Mouse (Mus musculus) stomach, embryonic 15.5 days (tissue): ENCODE data around the gene Echdc1. TPM values are rescaled to one million over a fixed set of nuclear protein-coding genes. Genes with fewer than 3 reads are reported as not detected.

ENCODE experiments used
- ATAC-seq: fragments of 200-750 bp; cut with Nextera tagmentation; 2 replicates; pipeline ENCODE4 v1.8.0; 2017; ENCODE audit warnings: low read depth, moderate number of reproducible peaks, moderate TSS enrichment; ENCODE audit not compliant: insufficient read depth, low FRiP score
- H3K27ac ChIP-seq: fragments of 300-500 bp; sonication (generic); 2 replicates; pipeline ENCODE4 v1.5.1; 2015; ENCODE audit warnings: mild to moderate bottlenecking, inconsistent platforms
- H3K27me3 ChIP-seq: fragments of 300-500 bp; sonication (generic); replicated peaks from 2 replicates; pipeline ENCODE4 v1.6.1; 2015; ENCODE audit warnings: inconsistent platforms
- H3K36me3 ChIP-seq: fragments of 300-500 bp; sonication (generic); 2 replicates; pipeline ENCODE4 v1.6.1; 2015; ENCODE audit warnings: inconsistent platforms
- H3K4me1 ChIP-seq: fragments of 300-500 bp; sonication (generic); 2 replicates; pipeline ENCODE4 v1.6.1; 2015; ENCODE audit warnings: inconsistent platforms
- H3K4me2 ChIP-seq: fragments of 300-500 bp; sonication (generic); 2 replicates; pipeline ENCODE4 v1.6.1; 2015; ENCODE audit warnings: mild to moderate bottlenecking, inconsistent platforms
- H3K4me3 ChIP-seq: fragments of 300-500 bp; sonication (generic); replicated peaks from 2 replicates; pipeline ENCODE4 v1.5.1; 2015; ENCODE audit warnings: inconsistent platforms
- H3K9ac ChIP-seq: fragments of 300-500 bp; sonication (generic); 2 replicates; pipeline ENCODE4 v1.6.1; 2015; ENCODE audit warnings: inconsistent platforms
- H3K9me3 ChIP-seq: fragments of 300-500 bp; sonication (generic); 2 replicates; pipeline ENCODE4 v1.6.1; 2016; ENCODE audit warnings: inconsistent platforms
- WGBS: fragments of 180-500 bp; shearing (Covaris S2); methylation state at CpG from one replicate; pipeline ENCODE4 v1.1.7; 2015; 5-methylcytosine and 5-hydroxymethylcytosine counted together
- polyA plus RNA-seq: library from polyadenylated mRNA; unstranded; fragments of >200 nt; fragmentation: Nextera tagmentation; extraction: Ambion mirVana; gene quantifications from 2 replicates; pipeline ENCODE4 v1.2.1, GENCODE M21; 2015

Echdc1 gene
- 35.8 and 36.2 TPM in 2 replicates for polyA plus RNA-seq

DNA sequence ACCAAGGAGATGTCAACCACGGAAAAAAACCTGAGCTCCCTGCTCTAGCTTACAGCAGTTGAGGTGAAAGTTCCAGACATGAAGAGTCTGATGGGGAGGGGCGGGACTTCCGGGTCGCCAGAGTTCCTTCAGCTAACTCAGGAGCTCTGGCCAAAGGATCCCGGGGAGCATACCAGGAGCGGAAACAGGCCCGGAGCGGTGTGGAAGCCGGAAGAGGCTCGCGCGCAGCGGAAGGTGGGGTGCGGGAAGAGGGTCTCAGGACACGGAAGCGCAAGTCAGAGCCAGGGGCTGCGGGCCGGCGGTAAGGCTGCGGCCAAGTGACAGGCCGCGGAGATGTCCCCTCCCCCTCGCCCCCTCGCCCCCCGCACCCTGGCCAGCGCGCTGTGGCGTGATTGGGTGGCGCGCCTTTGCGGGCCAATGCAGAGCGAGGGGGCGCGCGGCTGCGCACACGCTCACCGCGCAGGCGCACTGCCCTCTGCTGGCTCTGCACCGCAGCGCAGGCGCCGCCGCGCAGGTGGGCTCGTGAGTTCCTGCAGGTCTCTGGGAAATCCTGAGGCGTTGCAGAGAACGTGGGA is at the start of gene Echdc1:
Gene Echdc1, plus strand, starts transcription at position 103 of the 575 bp plus-strand sequence.
- Histone ChIP-seq H3K4me3 (peak within 1 kb of the TSS; percentile 79), H3K36me3 (no peaks in the 10 kb centered on the region), H3K27me3 (no peaks in the 10 kb centered on the region), H3K9ac (peak within 1 kb of the TSS; percentile 84), H3K4me2 (peak within 1 kb of the TSS; percentile 66), H3K4me1 (no peaks in the 10 kb centered on the region), H3K9me3 (no peaks in the 10 kb centered on the region), H3K27ac (peak within 1 kb of the TSS; percentile 91)
- peak; percentile 98 for ATAC-seq
- WGBS: 0% methylated on average over 37 of the region's 49 CpGs

DNA sequence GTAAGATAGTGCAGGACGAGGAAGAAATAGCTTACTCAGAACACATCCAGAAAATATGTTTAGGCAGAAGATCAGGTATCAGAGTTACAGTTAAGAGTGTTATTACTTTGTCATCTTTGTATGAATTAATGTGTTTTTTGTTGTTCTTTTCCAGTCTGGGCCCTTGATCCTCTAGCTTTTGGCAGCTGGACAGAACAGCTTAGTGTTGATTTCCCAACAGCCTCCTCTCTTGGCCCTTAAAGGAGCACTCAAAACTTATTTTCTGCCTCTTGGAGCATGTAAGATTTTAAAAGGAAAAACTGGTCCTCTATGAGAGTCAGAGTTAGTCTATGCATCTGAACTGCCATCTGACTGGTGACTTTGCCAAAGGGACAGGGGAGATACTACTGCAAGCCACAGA is 31.2 kb upstream of the Echdc1 start:
- 54% methylated on average over 1 of the region's 1 CpGs for WGBS
- H3K4me2 ChIP-seq: no peak overlapping the region

GRCm38 (mm10) chr10:29285757-29286156 is 27.2 kb upstream of the Echdc1 start:
- WGBS: 73% methylated on average over 1 of the region's 1 CpGs
- Histone ChIP-seq H3K4me1 (no peaks in the 10 kb centered on the region), H3K27me3 (no peaks in the 10 kb centered on the region), H3K4me2 (no peak overlapping the region), H3K9me3 (no peaks in the 10 kb centered on the region), H3K27ac (no peak overlapping the region), H3K9ac (no peak overlapping the region), H3K36me3 (no peaks in the 10 kb centered on the region), H3K4me3 (no peak overlapping the region)
- peak; percentile 70 for ATAC-seq

More for the DNA sequence above, 31.2 kb upstream of the Echdc1 start:
- H3K4me1 ChIP-seq: no peaks in the 10 kb centered on the region
- no peak overlapping the region for H3K9ac ChIP-seq
- no peaks in the 10 kb centered on the region for H3K9me3 ChIP-seq
- no peaks in the 10 kb centered on the region for H3K27me3 ChIP-seq
- H3K4me3 ChIP-seq: no peak overlapping the region
- no peak overlapping the region for H3K27ac ChIP-seq
- ATAC-seq: no peak
- no peaks in the 10 kb centered on the region for H3K36me3 ChIP-seq

DNA sequence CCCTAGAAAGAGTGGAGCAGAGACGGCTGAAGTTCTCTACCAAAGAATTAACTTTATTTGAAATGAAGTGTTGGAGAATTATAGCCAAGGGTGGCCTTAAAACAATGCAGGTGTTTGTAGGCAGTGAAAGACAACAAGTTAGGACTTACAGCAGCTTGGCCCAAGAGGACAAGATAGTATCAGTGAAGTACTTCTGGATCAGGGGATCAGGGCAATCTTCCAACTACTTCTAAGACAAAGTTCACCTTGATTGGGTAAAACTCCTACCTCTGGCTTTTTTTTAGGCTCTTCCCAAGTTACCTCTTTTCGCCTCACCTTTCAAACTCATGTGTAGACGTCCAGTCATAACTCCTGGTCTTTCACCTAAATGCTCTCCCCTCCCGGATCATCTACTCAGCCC is 10.7 kb upstream of the Echdc1 start:
- ATAC-seq: no peak
- no peak overlapping the region for H3K4me3 ChIP-seq
- WGBS: 93% methylated on average over 4 of the region's 4 CpGs
- H3K27ac ChIP-seq: no peak overlapping the region
- H3K4me2 ChIP-seq: no peak overlapping the region
- no peaks in the 10 kb centered on the region for H3K27me3 ChIP-seq
- no peaks in the 10 kb centered on the region for H3K9me3 ChIP-seq
- no peak overlapping the region for H3K9ac ChIP-seq
- H3K36me3 ChIP-seq: no peaks in the 10 kb centered on the region
- H3K4me1 ChIP-seq: no peaks in the 10 kb centered on the region

DNA sequence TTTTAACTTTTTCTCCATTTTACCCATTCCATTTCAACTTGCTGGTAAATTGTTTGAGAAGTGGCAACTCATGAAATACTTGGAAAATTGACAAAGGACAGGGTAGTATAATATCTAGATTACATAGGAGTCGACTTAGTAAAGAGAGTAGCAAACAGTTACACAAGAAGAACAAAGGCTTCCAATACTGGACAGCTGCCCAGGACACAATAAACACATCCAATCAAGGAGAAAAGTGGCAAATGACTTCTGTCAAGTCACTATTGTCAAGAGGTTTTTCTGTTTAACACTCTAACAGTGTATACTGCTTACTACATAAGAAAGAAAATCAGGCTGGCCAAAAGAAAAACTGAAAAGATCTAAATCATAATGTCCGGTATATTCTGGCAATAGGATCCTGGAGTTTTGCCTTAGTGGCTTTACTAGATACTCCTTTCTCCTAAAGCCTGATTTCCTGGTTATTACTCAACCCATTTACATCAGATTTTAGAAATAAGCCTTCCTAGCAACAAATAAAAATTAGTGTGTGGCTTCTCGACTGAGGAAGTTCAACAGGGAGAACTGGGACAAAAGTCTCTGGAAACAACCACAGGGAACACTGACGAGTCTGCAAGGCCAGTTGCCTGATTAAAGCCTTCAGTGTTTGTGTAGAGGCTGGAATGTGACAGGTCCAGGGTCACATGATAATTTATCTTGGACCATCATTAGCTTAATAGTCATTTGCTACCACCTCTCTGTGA is 1.3 kb upstream of the Echdc1 start:
- H3K36me3 ChIP-seq: no peaks in the 10 kb centered on the region
- H3K27ac ChIP-seq: no peak overlapping the region
- no peak overlapping the region for H3K4me3 ChIP-seq
- no peaks in the 10 kb centered on the region for H3K9me3 ChIP-seq
- H3K4me2 ChIP-seq: peak overlapping the region; percentile 66; the same call in 1 of the 2 replicates
- H3K9ac ChIP-seq: no peak overlapping the region
- ATAC-seq: no peak
- WGBS: 58% methylated on average over 4 of the region's 4 CpGs
- no peaks in the 10 kb centered on the region for H3K27me3 ChIP-seq
- no peaks in the 10 kb centered on the region for H3K4me1 ChIP-seq

DNA sequence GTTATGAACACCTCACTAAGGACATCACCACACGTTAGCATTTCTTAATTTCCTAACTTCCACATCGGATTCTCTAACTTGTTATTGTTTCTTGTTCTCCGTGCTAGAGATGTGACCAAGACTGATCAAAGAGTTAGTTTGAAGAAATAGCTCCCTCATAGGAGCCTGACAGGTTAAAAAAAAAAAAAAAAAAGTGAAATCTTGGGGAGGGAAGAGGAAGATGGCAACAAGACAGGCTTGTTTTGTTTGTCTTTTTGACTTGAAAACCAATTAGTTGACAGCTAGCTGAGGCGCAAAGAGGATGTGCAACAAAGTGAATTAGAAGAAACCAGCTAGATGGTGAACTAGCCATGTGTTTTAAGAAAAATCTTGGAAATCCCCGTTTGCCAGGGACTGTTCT is 939 bp downstream of the Echdc1 start:
- no peaks in the 10 kb centered on the region for H3K27me3 ChIP-seq
- no peak overlapping the region for H3K27ac ChIP-seq
- peak overlapping the region; percentile 66 for H3K4me2 ChIP-seq
- no peak for ATAC-seq
- peak overlapping the region; percentile 79 for H3K4me3 ChIP-seq
- no peaks in the 10 kb centered on the region for H3K4me1 ChIP-seq
- no peak overlapping the region for H3K9ac ChIP-seq
- no peaks in the 10 kb centered on the region for H3K9me3 ChIP-seq
- H3K36me3 ChIP-seq: no peaks in the 10 kb centered on the region
- 37% methylated on average over 5 of the region's 5 CpGs for WGBS

GRCm38 (mm10) chr10:29324817-29325216 is 11.9 kb downstream of the Echdc1 start:
- H3K36me3 ChIP-seq: no peaks in the 10 kb centered on the region
- no peaks in the 10 kb centered on the region for H3K9me3 ChIP-seq
- H3K9ac ChIP-seq: no peak overlapping the region
- ATAC-seq: no peak
- H3K4me3 ChIP-seq: no peak overlapping the region
- no peak overlapping the region for H3K4me2 ChIP-seq
- no peaks in the 10 kb centered on the region for H3K27me3 ChIP-seq
- H3K4me1 ChIP-seq: no peaks in the 10 kb centered on the region
- WGBS: 69% methylated on average over 2 of the region's 2 CpGs
- H3K27ac ChIP-seq: no peak overlapping the region

GRCm38 (mm10) chr10:29333836-29334235 is 20.9 kb downstream of the Echdc1 start:
- H3K9me3 ChIP-seq: no peaks in the 10 kb centered on the region
- ATAC-seq: peak; percentile 35; the same call in 1 of the 2 replicates

GRCm38 (mm10) chr10:29338355-29339056 is 25.5 kb downstream of the Echdc1 start:
- no peak overlapping the region for H3K4me2 ChIP-seq
- H3K36me3 ChIP-seq: no peaks in the 10 kb centered on the region
- H3K9me3 ChIP-seq: no peaks in the 10 kb centered on the region
- H3K4me1 ChIP-seq: no peaks in the 10 kb centered on the region
- no peaks in the 10 kb centered on the region for H3K27me3 ChIP-seq
- no peak overlapping the region for H3K4me3 ChIP-seq
- ATAC-seq: no peak
- WGBS: 51% methylated on average over 4 of the region's 4 CpGs
- no peak overlapping the region for H3K9ac ChIP-seq
- H3K27ac ChIP-seq: no peak overlapping the region

More at GRCm38 (mm10) chr10:29333836-29334235, 20.9 kb downstream of the Echdc1 start:
- no peaks in the 10 kb centered on the region for H3K36me3 ChIP-seq
- H3K27ac ChIP-seq: no peak overlapping the region
- no peak overlapping the region for H3K4me2 ChIP-seq
- H3K4me3 ChIP-seq: no peak overlapping the region
- WGBS: 32% methylated on average over 4 of the region's 4 CpGs
- H3K9ac ChIP-seq: no peak overlapping the region
- no peaks in the 10 kb centered on the region for H3K4me1 ChIP-seq
- no peaks in the 10 kb centered on the region for H3K27me3 ChIP-seq

DNA sequence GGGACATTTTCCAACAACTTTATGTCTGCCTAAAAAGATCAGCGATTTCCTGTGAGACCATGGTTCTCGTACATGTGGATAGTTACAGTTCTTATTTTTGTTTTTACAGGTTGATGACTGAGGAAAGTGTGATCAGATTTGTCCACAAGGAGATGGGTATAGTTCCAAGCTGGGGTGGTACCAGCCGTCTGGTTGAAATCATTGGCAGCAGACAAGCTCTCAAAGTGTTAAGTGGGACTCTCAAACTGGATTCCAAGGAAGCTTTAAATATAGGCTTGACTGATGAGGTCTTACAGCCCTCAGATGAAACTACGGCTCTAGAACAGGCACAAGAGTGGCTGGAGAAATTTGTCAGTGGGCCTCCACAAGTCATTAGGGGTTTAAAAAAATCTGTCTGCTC is 31.3 kb downstream of the Echdc1 start:
- Histone ChIP-seq H3K9me3 (no peaks in the 10 kb centered on the region), H3K36me3 (peaks cover 17% of the 10 kb centered on the region), H3K27me3 (no peaks in the 10 kb centered on the region), H3K9ac (no peak overlapping the region), H3K4me3 (no peak overlapping the region), H3K4me1 (no peaks in the 10 kb centered on the region), H3K27ac (no peak overlapping the region), H3K4me2 (no peak overlapping the region)
- WGBS: 82% methylated on average over 4 of the region's 4 CpGs
- no peak for ATAC-seq

- ATAC-seq: no peak
- 92% methylated on average over 7 of the region's 7 CpGs for WGBS
- H3K27ac ChIP-seq: no peak overlapping the region
- H3K27me3 ChIP-seq: no peaks in the 10 kb centered on the region
- no peak overlapping the region for H3K4me3 ChIP-seq
- H3K9ac ChIP-seq: no peak overlapping the region
- peaks cover 18% of the 10 kb centered on the region for H3K36me3 ChIP-seq
- no peaks in the 10 kb centered on the region for H3K9me3 ChIP-seq
- H3K4me2 ChIP-seq: no peak overlapping the region
- no peaks in the 10 kb centered on the region for H3K4me1 ChIP-seq
Observed at GRCm38 (mm10) chr10:29346638-29347037, 33.7 kb downstream of the Echdc1 start.

DNA sequence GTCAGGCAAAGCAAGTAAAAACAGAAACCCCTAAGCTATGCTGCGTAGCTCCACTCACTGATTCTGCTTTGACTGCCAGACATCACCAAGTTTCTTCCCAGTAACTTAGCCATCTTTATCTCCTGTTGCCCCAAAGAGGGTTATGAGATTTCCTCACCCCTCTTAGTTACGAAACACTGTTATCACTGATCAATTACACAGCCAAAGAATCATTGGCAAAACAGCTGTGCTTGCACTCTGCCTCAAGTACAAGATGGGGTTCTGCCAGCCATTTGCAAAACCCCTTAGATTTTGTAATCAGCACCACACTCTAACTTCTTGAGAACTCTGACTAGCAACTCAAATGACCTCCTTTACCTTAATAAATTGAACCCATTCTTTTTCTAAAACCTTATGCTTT is 38.5 kb downstream of the Echdc1 start:
- WGBS: 89% methylated on average over 2 of the region's 2 CpGs
- no peak for ATAC-seq

More for the DNA sequence above, 38.5 kb downstream of the Echdc1 start:
- no peak overlapping the region for H3K9ac ChIP-seq
- H3K27me3 ChIP-seq: no peaks in the 10 kb centered on the region
- H3K36me3 ChIP-seq: peaks cover 20% of the 10 kb centered on the region
- no peak overlapping the region for H3K27ac ChIP-seq
- no peaks in the 10 kb centered on the region for H3K4me1 ChIP-seq
- H3K4me3 ChIP-seq: no peak overlapping the region
- no peaks in the 10 kb centered on the region for H3K9me3 ChIP-seq
- no peak overlapping the region for H3K4me2 ChIP-seq
